Mouse (Mus musculus): ENCODE results near the gene Tuba3a. TPM values are rescaled to one million over a fixed set of nuclear protein-coding genes. Genes with fewer than 3 reads are reported as not detected.
"Not testable (repeated sequence)": the region's sequence is repeated elsewhere in the genome, so short reads cannot be mapped to it uniquely, and the experiment has no call there.

Tuba3a gene
- polyA plus RNA-seq, 1 experiment from 2014 or later = 0.22 TPM

DNA sequence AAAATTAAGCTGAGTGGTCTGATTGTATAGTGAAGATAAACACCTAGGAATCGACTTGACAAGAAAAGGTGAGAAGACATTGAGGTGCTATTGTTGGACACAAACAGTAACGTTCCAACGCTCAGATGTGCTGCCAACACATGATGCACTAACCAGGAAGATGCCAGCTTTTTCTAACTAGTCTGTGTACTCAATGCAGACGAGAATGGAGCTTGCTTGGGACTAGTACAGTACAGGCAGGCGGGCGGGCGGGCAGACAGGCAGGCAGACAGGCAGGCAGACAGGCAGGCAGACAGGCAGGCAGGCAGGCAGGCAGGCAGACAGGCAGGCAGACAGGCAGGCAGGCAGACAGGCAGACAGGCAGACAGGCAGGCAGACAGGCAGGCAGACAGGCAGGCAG lies 18.6 kb upstream of the Tuba3a start:
- ATAC-seq (ENCODE audit: borderline replicate concordance, extremely low read depth, low FRiP score, low TSS enrichment); H3K9ac ChIP-seq; H3K4me2 ChIP-seq; H3K4me3 ChIP-seq; H3K9me3 ChIP-seq; H3K27me3 ChIP-seq; H3K27ac ChIP-seq: not testable (repeated sequence)
- Histone ChIP-seq H3K36me3 (peaks cover 36% of the 10 kb centered on the region), H3K4me1 (peaks cover 25% of the 10 kb centered on the region)
- 81% methylated on average over 7 of the region's 7 CpGs for WGBS

DNA sequence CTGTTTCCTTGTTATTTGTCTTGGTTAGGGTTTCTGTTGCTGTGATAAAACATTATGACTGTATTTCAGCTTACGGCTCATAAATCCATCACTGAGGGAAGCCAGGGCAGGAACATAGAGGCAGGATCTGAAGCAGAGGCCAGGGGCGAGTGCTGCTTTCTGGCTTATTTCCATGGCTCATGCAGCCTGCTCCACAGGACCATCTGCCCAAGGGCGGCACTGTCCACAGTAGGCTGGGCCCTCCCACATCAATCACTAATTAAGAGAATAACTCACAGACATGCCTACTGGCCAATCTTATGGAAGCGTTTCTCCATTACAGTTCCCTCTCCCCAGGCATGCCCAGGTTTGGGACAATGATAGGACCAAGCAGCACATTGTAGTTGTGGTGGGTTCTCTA lies 17.4 kb upstream of the Tuba3a start:
- peaks cover 17% of the 10 kb centered on the region for H3K4me1 ChIP-seq
- H3K9ac ChIP-seq = no peak overlapping the region
- H3K4me3 ChIP-seq = no peak overlapping the region
- ATAC-seq (ENCODE audit: borderline replicate concordance, extremely low read depth, low FRiP score, low TSS enrichment) = no peak
- peaks cover 25% of the 10 kb centered on the region for H3K36me3 ChIP-seq
- WGBS = 70% methylated on average over 4 of the region's 4 CpGs
- H3K27me3 ChIP-seq = no peaks in the 10 kb centered on the region
- H3K9me3 ChIP-seq = no peaks in the 10 kb centered on the region
- H3K4me2 ChIP-seq = no peak overlapping the region; the same call in 1 of the 2 replicates
- peak overlapping the region; percentile 80 for H3K27ac ChIP-seq

DNA sequence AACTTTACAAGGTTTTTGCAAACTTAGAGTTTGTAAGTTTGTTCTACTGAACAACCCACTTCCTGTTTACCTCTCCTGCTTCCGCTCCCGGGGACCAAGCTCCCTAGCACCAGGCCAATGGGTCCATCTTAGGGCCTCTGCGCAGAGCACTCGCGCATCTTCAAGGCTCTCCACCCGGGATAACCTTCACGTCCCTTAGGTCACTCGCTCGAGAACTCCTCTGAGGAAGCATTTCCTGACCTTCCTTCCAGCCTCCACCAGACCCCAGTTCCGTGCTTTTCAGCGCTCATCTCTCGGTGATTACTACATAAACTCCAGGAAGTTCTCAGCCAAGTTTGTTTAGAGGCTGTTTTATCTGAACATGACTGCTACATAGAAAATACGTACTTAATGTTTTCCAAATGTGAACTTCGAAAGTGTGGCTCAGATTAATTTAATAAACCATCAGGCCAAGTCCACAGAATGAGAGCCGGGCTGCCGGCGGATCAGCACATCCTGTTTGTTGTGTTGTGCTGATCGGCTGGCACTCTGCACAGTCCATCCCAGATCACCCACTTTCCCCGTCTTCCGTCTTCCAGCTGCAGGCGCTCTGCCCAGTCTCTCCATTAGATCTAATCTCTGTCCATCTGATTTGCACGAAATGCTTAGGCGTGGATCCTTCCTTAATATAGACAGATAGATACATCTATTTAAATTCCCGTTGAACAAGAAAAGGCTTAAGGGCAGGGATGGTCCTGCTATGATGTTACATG lies 16.6 kb upstream of the Tuba3a start:
- no peak overlapping the region for H3K4me3 ChIP-seq
- H3K9me3 ChIP-seq = no peaks in the 10 kb centered on the region
- peaks cover 17% of the 10 kb centered on the region for H3K4me1 ChIP-seq
- no peaks in the 10 kb centered on the region for H3K27me3 ChIP-seq
- peak overlapping the region; percentile 21; the same call in 1 of the 2 replicates for H3K4me2 ChIP-seq
- WGBS = 43% methylated on average over 24 of the region's 24 CpGs
- H3K27ac ChIP-seq = peak overlapping the region; percentile 80
- no peak for ATAC-seq (ENCODE audit: borderline replicate concordance, extremely low read depth, low FRiP score, low TSS enrichment)
- H3K9ac ChIP-seq = no peak overlapping the region
- peaks cover 20% of the 10 kb centered on the region for H3K36me3 ChIP-seq

DNA sequence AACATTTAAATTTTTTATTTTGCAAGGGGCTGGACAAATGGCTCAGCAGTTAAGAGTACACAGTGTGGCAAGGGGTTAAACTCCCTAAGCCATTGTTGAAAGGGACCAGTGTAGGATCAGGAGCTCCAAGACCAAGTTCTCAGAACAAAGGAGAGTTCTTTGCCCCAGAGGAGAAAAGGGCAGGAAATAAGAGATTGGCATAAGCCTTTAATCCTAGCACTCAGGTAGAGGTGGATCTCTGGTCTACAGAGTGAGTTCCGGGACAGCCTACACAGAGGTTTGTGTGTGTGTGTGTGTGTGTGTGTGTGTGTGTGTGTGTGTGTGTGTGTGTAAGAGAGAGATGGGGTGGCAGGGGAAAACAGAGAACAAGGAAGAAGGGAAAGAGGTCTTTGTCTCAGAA lies 15.1 kb upstream of the Tuba3a start:
- Histone ChIP-seq H3K4me2 (no peak overlapping the region), H3K4me3 (no peak overlapping the region), H3K4me1 (peaks cover 17% of the 10 kb centered on the region), H3K9ac (no peak overlapping the region), H3K36me3 (0 out of 2 replicates have a peak, but pooled peaks cover 6% of the 10 kb centered on the region), H3K27me3 (no peaks in the 10 kb centered on the region), H3K9me3 (no peaks in the 10 kb centered on the region), H3K27ac (no peak overlapping the region)
- 83% methylated on average over 1 of the region's 1 CpGs for WGBS
- ATAC-seq (ENCODE audit: borderline replicate concordance, extremely low read depth, low FRiP score, low TSS enrichment) = no peak

DNA sequence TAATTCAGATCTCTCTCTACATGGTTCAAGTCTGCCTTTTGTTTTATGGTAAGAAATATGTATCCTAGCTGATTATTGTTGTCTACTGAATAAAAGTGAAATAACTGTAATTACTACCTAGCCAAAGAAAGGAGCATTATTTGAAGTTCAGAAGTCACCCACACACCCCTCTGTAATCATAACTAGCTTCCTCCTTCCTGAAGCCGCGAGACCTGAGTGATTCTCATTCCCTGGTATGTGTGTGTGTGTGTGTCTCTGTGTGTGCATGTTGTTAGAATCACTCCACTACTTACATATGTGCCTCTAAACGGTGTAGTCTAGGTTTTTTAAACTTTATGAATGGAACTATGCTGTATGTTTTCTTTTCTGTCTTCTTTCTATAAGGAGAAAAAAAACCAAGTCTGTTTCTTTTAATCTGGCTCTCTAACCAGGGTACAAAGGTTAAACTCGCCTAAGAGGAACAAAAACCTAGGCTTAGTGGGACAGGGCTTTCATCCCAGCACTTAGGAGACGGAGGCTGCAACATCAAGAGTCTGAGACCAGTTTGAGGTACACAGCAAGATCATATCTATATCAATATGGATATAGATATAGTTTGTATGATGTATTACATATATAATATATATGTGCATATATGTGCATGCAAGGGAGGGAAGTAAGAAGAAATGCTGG lies 11.4 kb upstream of the Tuba3a start:
- Histone ChIP-seq H3K9me3 (no peaks in the 10 kb centered on the region), H3K27me3 (no peaks in the 10 kb centered on the region)

DNA sequence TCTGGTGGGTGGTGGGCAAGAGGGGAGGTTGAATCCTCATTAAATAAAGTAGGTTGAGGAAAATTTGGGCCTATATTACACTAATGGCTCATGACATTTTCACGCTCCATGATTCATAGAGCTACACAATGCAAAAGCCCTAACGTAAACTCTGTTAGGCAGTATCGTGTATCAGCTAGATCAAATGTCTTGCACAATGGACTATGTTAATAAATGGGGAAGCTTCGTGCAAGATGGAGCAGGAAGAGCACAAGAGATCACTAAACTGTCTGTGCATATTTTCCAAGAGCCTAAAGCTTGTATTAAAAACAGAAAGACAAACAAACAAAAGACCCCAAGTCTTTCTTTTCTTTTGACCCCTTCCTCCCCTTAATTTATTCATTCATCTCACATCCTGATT lies 8.2 kb upstream of the Tuba3a start:
- Histone ChIP-seq H3K4me1 (no peaks in the 10 kb centered on the region), H3K4me3 (no peak overlapping the region), H3K27ac (no peak overlapping the region), H3K9ac (no peak overlapping the region), H3K27me3 (no peaks in the 10 kb centered on the region), H3K36me3 (no peaks in the 10 kb centered on the region), H3K4me2 (no peak overlapping the region), H3K9me3 (no peaks in the 10 kb centered on the region)
- WGBS = 64% methylated on average over 4 of the region's 4 CpGs
- ATAC-seq (ENCODE audit: borderline replicate concordance, extremely low read depth, low FRiP score, low TSS enrichment) = no peak

More for the DNA sequence above, 11.4 kb upstream of the Tuba3a start:
- 65% methylated on average over 5 of the region's 5 CpGs for WGBS
- H3K9ac ChIP-seq = no peak overlapping the region
- no peak for ATAC-seq (ENCODE audit: borderline replicate concordance, extremely low read depth, low FRiP score, low TSS enrichment)
- H3K4me1 ChIP-seq = peaks cover 5% of the 10 kb centered on the region
- H3K4me2 ChIP-seq = no peak overlapping the region
- no peak overlapping the region for H3K4me3 ChIP-seq
- H3K27ac ChIP-seq = no peak overlapping the region
- H3K36me3 ChIP-seq = no peaks in the 10 kb centered on the region

DNA sequence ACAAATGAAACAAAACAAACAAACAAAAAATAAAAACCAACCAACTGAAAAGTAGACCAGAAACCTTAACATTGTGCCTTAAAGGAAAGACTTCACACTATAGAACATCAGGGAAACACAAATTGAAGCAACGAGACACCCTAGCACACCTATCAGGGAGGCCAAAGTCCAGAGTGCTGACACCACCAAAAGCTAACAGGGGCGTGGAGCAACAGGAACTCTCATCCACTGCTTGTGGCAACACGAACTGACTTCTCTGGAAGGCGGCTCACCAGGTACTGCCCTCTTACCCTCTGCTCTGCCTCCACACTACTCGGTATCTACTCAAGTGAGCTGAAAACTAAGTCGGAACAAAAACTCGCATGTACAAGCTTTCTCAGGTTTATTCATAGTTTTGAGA lies 6.4 kb upstream of the Tuba3a start:
- no peaks in the 10 kb centered on the region for H3K36me3 ChIP-seq
- no peak for ATAC-seq (ENCODE audit: borderline replicate concordance, extremely low read depth, low FRiP score, low TSS enrichment)
- WGBS = 84% methylated on average over 7 of the region's 7 CpGs
- no peaks in the 10 kb centered on the region for H3K9me3 ChIP-seq
- H3K4me1 ChIP-seq = peaks cover 3% of the 10 kb centered on the region; the same call in 1 of the 2 replicates
- no peak overlapping the region for H3K4me3 ChIP-seq
- H3K27me3 ChIP-seq = no peaks in the 10 kb centered on the region
- no peak overlapping the region for H3K9ac ChIP-seq
- H3K27ac ChIP-seq = no peak overlapping the region
- H3K4me2 ChIP-seq = no peak overlapping the region

DNA sequence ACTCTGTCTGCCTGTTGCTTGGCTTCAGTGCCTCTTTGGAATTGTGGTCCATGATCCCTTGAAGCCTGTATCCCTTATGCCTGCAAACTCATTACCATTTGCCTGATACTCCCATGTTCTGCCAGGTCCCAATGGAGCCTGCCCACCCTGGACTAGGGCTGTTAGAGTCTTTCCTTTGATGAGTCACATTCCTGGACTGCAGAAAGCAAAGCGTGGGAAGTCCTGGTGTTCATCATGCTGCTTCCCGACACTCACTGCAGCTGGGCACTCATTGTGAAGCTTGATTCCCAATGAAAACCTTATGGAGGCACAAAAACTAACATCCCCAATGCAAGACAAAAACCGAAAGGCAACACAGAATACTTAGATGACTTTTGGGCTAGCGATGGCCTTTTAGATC lies 5.5 kb upstream of the Tuba3a start:
- Histone ChIP-seq H3K27me3 (no peaks in the 10 kb centered on the region), H3K9me3 (no peaks in the 10 kb centered on the region), H3K4me2 (no peak overlapping the region), H3K36me3 (no peaks in the 10 kb centered on the region), H3K27ac (no peak overlapping the region), H3K4me3 (no peak overlapping the region), H3K4me1 (peaks cover 3% of the 10 kb centered on the region; the same call in 1 of the 2 replicates), H3K9ac (no peak overlapping the region)
- WGBS = 73% methylated on average over 4 of the region's 4 CpGs
- no peak for ATAC-seq (ENCODE audit: borderline replicate concordance, extremely low read depth, low FRiP score, low TSS enrichment)

DNA sequence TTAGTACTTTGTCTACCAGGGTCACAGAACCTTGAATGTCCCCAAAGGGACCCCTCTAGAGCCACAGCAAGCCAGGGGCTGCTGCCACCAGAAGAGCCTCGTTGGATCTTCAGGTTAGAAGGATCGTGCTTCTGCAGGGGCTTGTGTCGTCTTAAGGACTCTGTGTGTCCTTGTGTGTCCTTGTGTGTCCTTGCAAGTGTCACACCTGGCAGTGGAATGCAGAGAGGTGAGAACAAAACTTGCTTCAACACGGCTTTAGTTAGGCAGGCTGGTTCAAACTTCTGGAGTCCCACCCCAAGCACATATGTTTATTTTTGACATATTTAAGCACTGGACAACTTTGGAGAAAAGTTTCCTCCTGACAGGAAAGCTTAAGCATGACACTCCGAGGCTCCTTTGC lies 2.9 kb upstream of the Tuba3a start:
- no peaks in the 10 kb centered on the region for H3K9me3 ChIP-seq
- no peak overlapping the region for H3K9ac ChIP-seq
- H3K4me2 ChIP-seq = no peak overlapping the region
- no peaks in the 10 kb centered on the region for H3K36me3 ChIP-seq
- 47% methylated on average over 5 of the region's 5 CpGs for WGBS
- no peaks in the 10 kb centered on the region for H3K27me3 ChIP-seq
- no peak overlapping the region for H3K27ac ChIP-seq
- ATAC-seq (ENCODE audit: borderline replicate concordance, extremely low read depth, low FRiP score, low TSS enrichment) = no peak
- H3K4me3 ChIP-seq = no peak overlapping the region
- H3K4me1 ChIP-seq = peaks cover 3% of the 10 kb centered on the region; the same call in 1 of the 2 replicates

DNA sequence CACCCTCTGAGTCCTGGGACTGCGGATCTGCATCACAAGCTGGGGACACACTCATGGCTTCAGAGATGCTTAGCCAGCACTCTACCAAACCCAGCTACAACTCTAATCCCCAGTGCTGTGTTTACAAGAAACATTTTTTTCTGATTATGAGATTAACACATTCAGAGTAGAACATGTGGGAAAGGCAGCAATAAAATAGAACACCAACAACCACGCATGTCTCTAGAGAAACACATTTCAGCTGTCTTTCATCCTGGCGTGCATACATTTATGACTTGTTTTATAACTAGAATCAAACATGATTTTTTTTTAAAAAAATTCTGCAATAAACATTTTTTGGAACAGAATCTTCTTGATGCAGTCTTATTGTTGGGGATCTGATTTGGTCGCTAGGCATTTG lies 1.1 kb upstream of the Tuba3a start:
- WGBS = 78% methylated on average over 4 of the region's 4 CpGs
- no peaks in the 10 kb centered on the region for H3K36me3 ChIP-seq
- H3K27ac ChIP-seq = no peak overlapping the region
- peaks cover 3% of the 10 kb centered on the region; the same call in 1 of the 2 replicates for H3K4me1 ChIP-seq
- H3K4me3 ChIP-seq = no peak overlapping the region
- H3K9ac ChIP-seq = no peak overlapping the region
- ATAC-seq (ENCODE audit: borderline replicate concordance, extremely low read depth, low FRiP score, low TSS enrichment) = no peak
- H3K4me2 ChIP-seq = no peak overlapping the region
- H3K9me3 ChIP-seq = no peaks in the 10 kb centered on the region
- no peaks in the 10 kb centered on the region for H3K27me3 ChIP-seq

DNA sequence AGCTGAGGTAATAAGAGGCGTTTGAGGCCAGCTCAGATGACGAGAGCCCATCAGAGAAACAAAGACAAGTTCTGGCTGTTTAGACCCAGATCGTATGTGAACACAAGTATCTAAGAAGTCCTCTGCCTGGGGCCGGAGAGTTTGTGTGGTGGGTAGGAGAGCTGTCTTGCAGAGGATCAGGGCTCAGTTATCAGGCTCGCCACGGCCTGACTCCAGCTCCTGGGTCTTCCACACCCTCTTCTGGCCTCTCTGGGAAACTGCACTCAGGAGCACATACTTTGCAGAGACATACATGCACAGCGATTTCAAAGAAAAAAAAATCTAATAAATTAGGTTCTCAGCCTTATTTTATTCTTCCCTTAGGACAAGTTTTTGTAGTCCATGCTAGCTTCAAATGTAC lies 1.1 kb downstream of the Tuba3a start:
- H3K27ac ChIP-seq = no peak overlapping the region
- H3K27me3 ChIP-seq = no peaks in the 10 kb centered on the region
- no peaks in the 10 kb centered on the region for H3K36me3 ChIP-seq
- 90% methylated on average over 7 of the region's 7 CpGs for WGBS
- H3K9me3 ChIP-seq = no peaks in the 10 kb centered on the region
- H3K4me1 ChIP-seq = peaks cover 3% of the 10 kb centered on the region; the same call in 1 of the 2 replicates
- no peak overlapping the region for H3K4me2 ChIP-seq
- ATAC-seq (ENCODE audit: borderline replicate concordance, extremely low read depth, low FRiP score, low TSS enrichment) = no peak
- H3K9ac ChIP-seq = no peak overlapping the region
- no peak overlapping the region for H3K4me3 ChIP-seq

DNA sequence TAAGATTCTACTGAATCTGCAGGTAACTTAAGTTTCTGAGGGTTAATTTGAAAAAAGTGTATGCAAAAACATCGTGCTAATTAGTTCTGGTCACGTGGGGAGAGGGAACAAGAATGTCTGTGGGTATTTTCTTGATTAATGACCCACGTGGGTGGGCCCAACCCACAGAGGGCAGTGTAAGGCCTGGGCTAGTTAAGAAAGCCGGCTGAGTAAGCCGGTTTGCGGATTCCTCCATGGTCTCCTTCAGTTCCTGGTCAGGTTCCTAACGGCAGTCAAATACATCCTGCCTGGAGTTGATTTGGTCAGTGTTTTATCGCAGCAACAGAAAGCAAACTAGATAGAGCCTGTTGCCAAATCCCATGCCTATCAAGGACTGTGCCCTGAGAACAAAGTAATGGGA lies 1.6 kb downstream of the Tuba3a start:
- ATAC-seq (ENCODE audit: borderline replicate concordance, extremely low read depth, low FRiP score, low TSS enrichment) = no peak
- no peak overlapping the region for H3K27ac ChIP-seq
- no peaks in the 10 kb centered on the region for H3K36me3 ChIP-seq
- H3K9me3 ChIP-seq = no peaks in the 10 kb centered on the region
- H3K27me3 ChIP-seq = no peaks in the 10 kb centered on the region
- peaks cover 3% of the 10 kb centered on the region; the same call in 1 of the 2 replicates for H3K4me1 ChIP-seq
- H3K4me3 ChIP-seq = no peak overlapping the region
- H3K4me2 ChIP-seq = no peak overlapping the region
- H3K9ac ChIP-seq = no peak overlapping the region
- WGBS = 28% methylated on average over 8 of the region's 8 CpGs
